Mouse (Mus musculus): ENCODE results near the gene Cpb2. TPM values are rescaled to one million over a fixed set of nuclear protein-coding genes. Genes with fewer than 3 reads are reported as not detected.

Gene Cpb2
- polyA plus RNA-seq, 1 experiment, result 0.09 TPM

GRCm38 (mm10) chr14:75330621-75331020 is 88.5 kb downstream of the Cpb2 start:
- TF ChIP-seq CTCF (IDR thresholded peaks at IDR 0.05; ENCODE audit: insufficient read depth, low read length) (peak; percentile 12; the same call in 1 of the 2 replicates), POLR2A (IDR thresholded peaks at IDR 0.05; ENCODE audit: borderline replicate concordance, extremely low read depth, low read depth, low read length) (no peak)
- no peak for DNase-seq
- 89% methylated on average over 6 of the region's 6 CpGs for WGBS
- H3K4me3 ChIP-seq (replicated peaks; ENCODE audit: extremely low read depth, low read depth, low read length), result no peak overlapping the region
- no peaks in the 10 kb centered on the region for H3K4me1 ChIP-seq (ENCODE audit: control insufficient read depth, insufficient read depth, low read length)

Other genes starting within 250 kb of the Cpb2 start
- gene Rubcnl, start 226.3 kb upstream of the Cpb2 start, polyA plus RNA-seq (2012; rRNA removed), result 1.6 and 2.9 TPM in 2 replicates
- 0.03 and 0.04 TPM in 2 replicates for gene Lrrc63, start 111.4 kb upstream of the Cpb2 start, polyA plus RNA-seq (2012; rRNA removed)
- 26.6 and 54.4 TPM in 2 replicates for gene Lcp1, start 111.2 kb upstream of the Cpb2 start, polyA plus RNA-seq (2012; rRNA removed)
- gene Zc3h13, start 42.1 kb downstream of the Cpb2 start, polyA plus RNA-seq (2012; rRNA removed), result 7.7 and 8.7 TPM in 2 replicates
- gene Siah3, start 213.7 kb downstream of the Cpb2 start, polyA plus RNA-seq (2012; rRNA removed), result 0.04 TPM in 1 of 2 replicates, not detected in the other